Mouse (Mus musculus) E14TG2a.4 (cell line): ENCODE measurements around the gene Mtcl1.

Source experiments
- CTCF ChIP-seq: conservative IDR thresholded peaks from 2 replicates; pipeline ENCODE4 v1.5.1; 2014; ENCODE audit warnings: low read length
- NANOG ChIP-seq: IDR thresholded peaks from 2 replicates; pipeline ENCODE4 v1.6.1; 2014; ENCODE audit warnings: borderline replicate concordance, low read length, mixed read lengths
- POU5F1 ChIP-seq: IDR thresholded peaks from 2 replicates; pipeline ENCODE4 v1.6.1; 2014; ENCODE audit warnings: low read length, borderline replicate concordance

- TF ChIP-seq CTCF = no peak
- no peak for TF ChIP-seq NANOG
- no peak for TF ChIP-seq POU5F1
Measured at GRCm38 (mm10) chr17:66301267-66301666, 148.3 kb downstream of the Mtcl1 start.
